Mouse (Mus musculus): Measurements from ENCODE around the gene Kcnh3.

Gene Kcnh3

GRCm38 (mm10) chr15:99224208-99224911, at the start of gene Kcnh3:
Gene Kcnh3, plus strand, starts transcription at chr15:99224861.
- DNase-seq (ENCODE audit: low spot score in 2 of 2), result peak; percentile 54 to 63

GRCm38 (mm10) chr15:99179639-99180038, 45.0 kb upstream of the Kcnh3 start:
- no peak for DNase-seq (ENCODE audit: low spot score in 2 of 2)

GRCm38 (mm10) chr15:99184217-99184914, 40.3 kb upstream of the Kcnh3 start:
- no peak for DNase-seq (ENCODE audit: low spot score in 2 of 2)

GRCm38 (mm10) chr15:99194358-99194757, 30.3 kb upstream of the Kcnh3 start:
- no peak for DNase-seq (ENCODE audit: low spot score in 2 of 2)

- DNase-seq (ENCODE audit: low spot score in 2 of 2), result no peak
Observed at GRCm38 (mm10) chr15:99195043-99195442, 29.6 kb upstream of the Kcnh3 start.

GRCm38 (mm10) chr15:99198761-99199160, 25.9 kb upstream of the Kcnh3 start:
- no peak for DNase-seq (ENCODE audit: low spot score in 2 of 2)

GRCm38 (mm10) chr15:99205959-99206358, 18.7 kb upstream of the Kcnh3 start:
- DNase-seq (ENCODE audit: low spot score in 2 of 2), result no peak

- no peak for DNase-seq (ENCODE audit: low spot score in 2 of 2)
Observed at GRCm38 (mm10) chr15:99213183-99213582, 11.5 kb upstream of the Kcnh3 start.

- DNase-seq (ENCODE audit: low spot score in 2 of 2), result no peak
Observed at GRCm38 (mm10) chr15:99214941-99215340, 9.7 kb upstream of the Kcnh3 start.

GRCm38 (mm10) chr15:99215741-99216463, 8.8 kb upstream of the Kcnh3 start:
- no peak for DNase-seq (ENCODE audit: low spot score in 2 of 2)

- no peak for DNase-seq (ENCODE audit: low spot score in 2 of 2)
Observed at GRCm38 (mm10) chr15:99217630-99218029, 7.0 kb upstream of the Kcnh3 start.

- no peak for DNase-seq (ENCODE audit: low spot score in 2 of 2)
Observed at GRCm38 (mm10) chr15:99221315-99221952, 3.2 kb upstream of the Kcnh3 start.

- DNase-seq (ENCODE audit: low spot score in 2 of 2), result no peak
Observed at GRCm38 (mm10) chr15:99222794-99223584, 1.7 kb upstream of the Kcnh3 start.

GRCm38 (mm10) chr15:99223585-99224207, 965 bp upstream of the Kcnh3 start:
- DNase-seq (ENCODE audit: low spot score in 2 of 2), result peak in 1 of 2 experiments; percentile 52

- DNase-seq (ENCODE audit: low spot score in 2 of 2), result peak in 1 of 2 experiments; percentile 43
Observed at GRCm38 (mm10) chr15:99225081-99225810, 585 bp downstream of the Kcnh3 start.

- DNase-seq (ENCODE audit: low spot score in 2 of 2), result no peak
Observed at GRCm38 (mm10) chr15:99226090-99226489, 1.4 kb downstream of the Kcnh3 start.

GRCm38 (mm10) chr15:99231998-99232397, 7.3 kb downstream of the Kcnh3 start:
- no peak for DNase-seq (ENCODE audit: low spot score in 2 of 2)

- no peak for DNase-seq (ENCODE audit: low spot score in 2 of 2)
Observed at GRCm38 (mm10) chr15:99233719-99234118, 9.1 kb downstream of the Kcnh3 start.

GRCm38 (mm10) chr15:99234326-99235010, 9.8 kb downstream of the Kcnh3 start:
- no peak for DNase-seq (ENCODE audit: low spot score in 2 of 2)

- no peak for DNase-seq (ENCODE audit: low spot score in 2 of 2)
Observed at GRCm38 (mm10) chr15:99238006-99238405, 13.3 kb downstream of the Kcnh3 start.

Data from frontal cortex, postnatal 25 days (tissue).